Mouse (Mus musculus): ENCODE data around the gene Bgn. TPM values are rescaled to one million over a fixed set of nuclear protein-coding genes. Genes with fewer than 3 reads are reported as not detected.

Gene Bgn
- total and polyA plus RNA-seq, 3 experiments, result not detected

- TF ChIP-seq PAX5 (IDR thresholded peaks at IDR 0.05; ENCODE audit: low read length), result no peak
- no peak for TF ChIP-seq E2F4 (IDR thresholded peaks at IDR 0.05; ENCODE audit: insufficient replicate concordance, low read depth, low read length)
- no peak for TF ChIP-seq UBTF (IDR thresholded peaks at IDR 0.05; ENCODE audit: low read depth, low read length)
- no peak for TF ChIP-seq ZMIZ1 (IDR thresholded peaks at IDR 0.05; ENCODE audit: low read depth, low read length)
- no peak for TF ChIP-seq GABPA (IDR thresholded peaks at IDR 0.05; ENCODE audit: insufficient replicate concordance, low read depth, low read length)
- TF ChIP-seq MYC (IDR thresholded peaks at IDR 0.05; ENCODE audit: low read depth, low read length), result no peak
- TF ChIP-seq BHLHE40 (IDR thresholded peaks at IDR 0.05; ENCODE audit: low read depth, low read length), result no peak
- no peak for TF ChIP-seq JUND (conservative IDR thresholded peaks at IDR 0.05; ENCODE audit: low read depth, low read length)
- TF ChIP-seq ETS1 (conservative IDR thresholded peaks at IDR 0.05; ENCODE audit: low read depth, low read length), result no peak
- no peak for TF ChIP-seq MAX (IDR thresholded peaks at IDR 0.05; ENCODE audit: low read length)
- no peak for TF ChIP-seq POLR2AphosphoS2 (IDR thresholded peaks at IDR 0.05; ENCODE audit: low read depth, low read length)
- TF ChIP-seq USF2 (conservative IDR thresholded peaks at IDR 0.05; ENCODE audit: low read depth, low read length), result no peak
- no peak for TF ChIP-seq MEF2A (IDR thresholded peaks at IDR 0.05; ENCODE audit: borderline replicate concordance, low read depth, low read length)
- no peak for TF ChIP-seq RCOR1 (conservative IDR thresholded peaks at IDR 0.05; ENCODE audit: low read depth, low read length)
- TF ChIP-seq JUN (IDR thresholded peaks at IDR 0.05; ENCODE audit: insufficient read depth, low read depth, low read length), result no peak
- TF ChIP-seq ZC3H11A (IDR thresholded peaks at IDR 0.05; ENCODE audit: low read depth, low read length), result no peak
- peaks cover 2% of the 10 kb centered on the region for H3K27me3 ChIP-seq (replicated peaks)
- no peak overlapping the region for H3K4me3 ChIP-seq (replicated peaks in 1 of 3; ENCODE audit: low read depth in 2 of 3, low read length in 2 of 3, poor library complexity in 1 of 3)
- no peak overlapping the region for H3K4me2 ChIP-seq (ENCODE audit: insufficient read depth, low read depth, poor library complexity, severe bottlenecking)
- dilution Hi-C loops (cut with MboI; ENCODE audit: extremely low pct_ligation_motif_present, extremely low pct_unique_long_range_greater_than_20kb, low sequenced_read_pairs), result no loop called here
- H3K4me1 ChIP-seq (ENCODE audit: control insufficient read depth in 1 of 2, insufficient read depth in 2 of 2), result no peaks in the 10 kb centered on the region
- H3K27ac ChIP-seq (ENCODE audit: insufficient read depth, low read depth), result no peak overlapping the region
- no peaks in the 10 kb centered on the region for H3K79me2 ChIP-seq (replicated peaks; ENCODE audit: control insufficient read depth, extremely low read depth, insufficient read depth, poor library complexity, severe bottlenecking)
- H3K36me3 ChIP-seq (replicated peaks in 1 of 2; ENCODE audit: control insufficient read depth in 1 of 2, insufficient read depth in 1 of 2, low read length in 1 of 2), result no peaks in the 10 kb centered on the region
- no peaks in the 10 kb centered on the region for H3K9me3 ChIP-seq (replicated peaks; ENCODE audit: low read length)
- in situ Hi-C loops (cut with MboI; ENCODE audit: low pct_ligation_motif_present, low pct_unique_long_range_greater_than_20kb, low sequenced_read_pairs), result no loop called here
- H3K9ac ChIP-seq (ENCODE audit: insufficient read depth, low read depth), result no peak overlapping the region
- DNase-seq (ENCODE audit: extremely low read depth), result no peak
Measured at GRCm38 (mm10) chrX:73467446-73468241, 15.8 kb upstream of the Bgn start.

- DNase-seq (ENCODE audit: extremely low read depth), result no peak
- Histone ChIP-seq H3K27ac (ENCODE audit: insufficient read depth, low read depth) (no peak overlapping the region), H3K9ac (ENCODE audit: insufficient read depth, low read depth) (no peak overlapping the region), H3K4me3 (replicated peaks in 1 of 3; ENCODE audit: low read depth in 2 of 3, low read length in 2 of 3, poor library complexity in 1 of 3) (no peak overlapping the region), H3K4me1 (ENCODE audit: control insufficient read depth in 1 of 2, insufficient read depth in 2 of 2) (no peaks in the 10 kb centered on the region), H3K36me3 (replicated peaks in 1 of 2; ENCODE audit: control insufficient read depth in 1 of 2, insufficient read depth in 1 of 2, low read length in 1 of 2) (no peaks in the 10 kb centered on the region), H3K27me3 (replicated peaks) (peaks cover 2% of the 10 kb centered on the region), H3K9me3 (replicated peaks; ENCODE audit: low read length) (no peaks in the 10 kb centered on the region), H3K79me2 (replicated peaks; ENCODE audit: control insufficient read depth, extremely low read depth, insufficient read depth, poor library complexity, severe bottlenecking) (no peaks in the 10 kb centered on the region), H3K4me2 (ENCODE audit: insufficient read depth, low read depth, poor library complexity, severe bottlenecking) (no peak overlapping the region)
- TF ChIP-seq GABPA (IDR thresholded peaks at IDR 0.05; ENCODE audit: insufficient replicate concordance, low read depth, low read length) (no peak), JUN (IDR thresholded peaks at IDR 0.05; ENCODE audit: insufficient read depth, low read depth, low read length) (no peak), NRF1 (IDR thresholded peaks at IDR 0.05; ENCODE audit: low read depth, low read length) (no peak), TCF12 (IDR thresholded peaks at IDR 0.05; ENCODE audit: low read depth, low read length) (no peak), RAD21 (IDR thresholded peaks at IDR 0.05; ENCODE audit: low read depth, low read length) (no peak), SMC3 (IDR thresholded peaks at IDR 0.05; ENCODE audit: low read depth, low read length) (no peak), CTCF (conservative IDR thresholded peaks at IDR 0.05 in 1 of 2, IDR thresholded peaks at IDR 0.05 in 1 of 2; ENCODE audit: low read depth in 2 of 2, low read length in 2 of 2) (no peak), IRF4 (IDR thresholded peaks at IDR 0.05; ENCODE audit: low read depth, low read length) (no peak), ZMIZ1 (IDR thresholded peaks at IDR 0.05; ENCODE audit: low read depth, low read length) (no peak), MYC (IDR thresholded peaks at IDR 0.05; ENCODE audit: low read depth, low read length) (no peak), KAT2A (IDR thresholded peaks at IDR 0.05; ENCODE audit: insufficient replicate concordance, low read length) (no peak)
- dilution Hi-C loops (cut with MboI; ENCODE audit: extremely low pct_ligation_motif_present, extremely low pct_unique_long_range_greater_than_20kb, low sequenced_read_pairs) (no loop called here), in situ Hi-C loops (cut with MboI; ENCODE audit: low pct_ligation_motif_present, low pct_unique_long_range_greater_than_20kb, low sequenced_read_pairs) (no loop called here)
Measured at GRCm38 (mm10) chrX:73468330-73468729, 15.1 kb upstream of the Bgn start.
